Mouse (Mus musculus) olfactory bulb, adult 2 months (tissue): ENCODE measurements around the gene Clec3a. TPM values are rescaled to one million over a fixed set of nuclear protein-coding genes. Genes with fewer than 3 reads are reported as not detected.

ENCODE experiments used
- H3K27ac ChIP-seq: fragments of 200-500 bp; 2 replicates; pipeline ENCODE4 v1.5.1; 2012; ENCODE audit warnings: low read depth, low read length; ENCODE audit not compliant: insufficient read depth
- H3K4me1 ChIP-seq: fragments of 200-500 bp; 2 replicates; pipeline ENCODE4 v1.6.1; 2012; ENCODE audit warnings: low read length; ENCODE audit not compliant: control insufficient read depth, insufficient read depth
- H3K4me3 ChIP-seq: fragments of 200-500 bp; 2 replicates; pipeline ENCODE4 v1.5.1; 2012; ENCODE audit warnings: mild to moderate bottlenecking, low read depth, low read length, moderate library complexity; ENCODE audit not compliant: insufficient read depth
- CTCF ChIP-seq: fragments of 200-500 bp; IDR thresholded peaks from 2 replicates; pipeline ENCODE4 v1.5.1; 2012; ENCODE audit warnings: low read depth, mild to moderate bottlenecking, low read length, moderate library complexity; ENCODE audit not compliant: insufficient read depth
- POLR2A ChIP-seq: fragments of 200-500 bp; IDR thresholded peaks from 2 replicates; pipeline ENCODE4 v1.6.1; 2012; ENCODE audit warnings: mild to moderate bottlenecking, low read depth, low read length, moderate library complexity; ENCODE audit not compliant: insufficient read depth
- WGBS: fragments of 180-500 bp; shearing (Covaris S2); methylation state at CpG from one replicate; pipeline ENCODE4 v1.1.7; 2018; 5-methylcytosine and 5-hydroxymethylcytosine counted together
- polyA plus RNA-seq: library from polyadenylated mRNA; stranded (reverse); fragments of >200 nt; gene quantifications from 2 replicates; pipeline ENCODE4 v1.2.4, GENCODE M21; 2012; ENCODE audit warnings: low replicate concordance; ENCODE audit not compliant: missing spikeins, insufficient read depth, insufficient read length

Clec3a gene
- polyA plus RNA-seq, 1 experiment = not detected

- no peak for TF ChIP-seq POLR2A
- TF ChIP-seq CTCF = no peak
- Histone ChIP-seq H3K4me1 (no peaks in the 10 kb centered on the region), H3K27ac (no peak overlapping the region), H3K4me3 (no peak overlapping the region)
- 89% methylated on average over 11 of the region's 11 CpGs for WGBS
Measured at GRCm38 (mm10) chr8:114473546-114473945, 55.7 kb downstream of the Clec3a start.

Other genes with a start within 250 kb of the Clec3a start
- gene Vat1l, start 212.5 kb upstream of the Clec3a start, polyA plus RNA-seq = not detected in 2 replicates
- gene Wwox, start 21.6 kb downstream of the Clec3a start, polyA plus RNA-seq = not detected in 2 replicates